Mouse (Mus musculus) myocyte (in vitro differentiated cells): ENCODE measurements around the gene Cers3. TPM values are rescaled to one million over a fixed set of nuclear protein-coding genes. Genes with fewer than 3 reads are reported as not detected.

Source experiments
- H3K27me3 ChIP-seq: one replicate; pipeline ENCODE4 v1.6.1; 2011; ENCODE audit not compliant: control insufficient read depth, insufficient read depth, insufficient read length
- H3K36me3 ChIP-seq: one replicate; pipeline ENCODE4 v1.6.1; 2011; ENCODE audit not compliant: control insufficient read depth, insufficient read depth
- H3K4me2 ChIP-seq: one replicate; pipeline ENCODE4 v1.6.1; 2011; ENCODE audit warnings: low read depth, control low read depth
- H3K4me3 ChIP-seq: one replicate; pipeline ENCODE4 v1.5.1; 2011; ENCODE audit warnings: mild to moderate bottlenecking, control low read depth, moderate library complexity
- H3K79me2 ChIP-seq: one replicate; pipeline ENCODE4 v1.6.1; 2011; ENCODE audit not compliant: control insufficient read depth, insufficient read depth
- H3ac ChIP-seq: one replicate; pipeline ENCODE4 v1.6.1; 2011; ENCODE audit not compliant: control insufficient read depth, insufficient read length
- CEBPB ChIP-seq: IDR thresholded peaks from 2 replicates; pipeline ENCODE4 v1.6.1; 2011; ENCODE audit warnings: mild to moderate bottlenecking, moderate library complexity; ENCODE audit not compliant: poor library complexity, insufficient read depth, severe bottlenecking
- E2F4 ChIP-seq: IDR thresholded peaks from one replicate; pipeline ENCODE4 v1.6.1; 2011; ENCODE audit warnings: mild to moderate bottlenecking, control low read depth, moderate library complexity; ENCODE audit not compliant: insufficient read depth
- MAX ChIP-seq: IDR thresholded peaks from one replicate; pipeline ENCODE4 v1.6.1; 2011; ENCODE audit warnings: low read depth, mild to moderate bottlenecking, control low read depth
- MYOD1 ChIP-seq, 3 experiments: IDR thresholded peaks; one replicate each; pipeline ENCODE4 v1.6.1; 2011; ENCODE audit warnings: control low read depth in 2 of 3, low read depth in 2 of 3, mild to moderate bottlenecking in 2 of 3, moderate library complexity in 1 of 3; ENCODE audit not compliant: insufficient read length in 2 of 3, control insufficient read depth in 1 of 3
- MYOG ChIP-seq, 3 experiments: IDR thresholded peaks; one replicate each; pipeline ENCODE4 v1.6.1; 2011; ENCODE audit warnings: control low read depth in 2 of 3, low read depth in 2 of 3, mild to moderate bottlenecking in 2 of 3; ENCODE audit not compliant: insufficient read length in 2 of 3, control insufficient read depth in 1 of 3, insufficient read depth in 1 of 3
- POLR2A ChIP-seq: IDR thresholded peaks from one replicate; pipeline ENCODE4 v1.6.1; 2011; ENCODE audit warnings: low read depth, mild to moderate bottlenecking, control low read depth, moderate library complexity; ENCODE audit not compliant: insufficient read length
- POLR2AphosphoS2 ChIP-seq: IDR thresholded peaks from one replicate; pipeline ENCODE4 v1.6.1; 2011; ENCODE audit warnings: low read depth, control low read depth; ENCODE audit not compliant: insufficient read length
- REST ChIP-seq: IDR thresholded peaks from one replicate; pipeline ENCODE4 v1.6.1; 2011; ENCODE audit warnings: mild to moderate bottlenecking, control low read depth, moderate library complexity; ENCODE audit not compliant: insufficient read depth, insufficient read length
- SRF ChIP-seq: IDR thresholded peaks from one replicate; pipeline ENCODE4 v1.6.1; 2011; ENCODE audit warnings: low read depth; ENCODE audit not compliant: control insufficient read depth, insufficient read length
- TCF12 ChIP-seq: IDR thresholded peaks from one replicate; pipeline ENCODE4 v1.6.1; 2011; ENCODE audit warnings: mild to moderate bottlenecking, control low read depth; ENCODE audit not compliant: poor library complexity, insufficient read depth, severe bottlenecking
- TCF3 ChIP-seq: IDR thresholded peaks from one replicate; pipeline ENCODE4 v1.6.1; 2011; ENCODE audit warnings: low read depth, control low read depth; ENCODE audit not compliant: insufficient read length
- USF1 ChIP-seq: IDR thresholded peaks from one replicate; pipeline ENCODE4 v1.6.1; 2011; ENCODE audit warnings: low read depth, mild to moderate bottlenecking, control low read depth, moderate library complexity
- polyA plus RNA-seq: library from polyadenylated mRNA; unstranded; fragments of >200 nt; fragmentation: generic; extraction: Trizol; gene quantifications from one replicate; pipeline ENCODE4 v1.2.1, GENCODE M21; 2012; ENCODE audit warnings: missing spikeins

Gene Cers3
- polyA plus RNA-seq, 1 experiment = 0.14 TPM

DNA sequence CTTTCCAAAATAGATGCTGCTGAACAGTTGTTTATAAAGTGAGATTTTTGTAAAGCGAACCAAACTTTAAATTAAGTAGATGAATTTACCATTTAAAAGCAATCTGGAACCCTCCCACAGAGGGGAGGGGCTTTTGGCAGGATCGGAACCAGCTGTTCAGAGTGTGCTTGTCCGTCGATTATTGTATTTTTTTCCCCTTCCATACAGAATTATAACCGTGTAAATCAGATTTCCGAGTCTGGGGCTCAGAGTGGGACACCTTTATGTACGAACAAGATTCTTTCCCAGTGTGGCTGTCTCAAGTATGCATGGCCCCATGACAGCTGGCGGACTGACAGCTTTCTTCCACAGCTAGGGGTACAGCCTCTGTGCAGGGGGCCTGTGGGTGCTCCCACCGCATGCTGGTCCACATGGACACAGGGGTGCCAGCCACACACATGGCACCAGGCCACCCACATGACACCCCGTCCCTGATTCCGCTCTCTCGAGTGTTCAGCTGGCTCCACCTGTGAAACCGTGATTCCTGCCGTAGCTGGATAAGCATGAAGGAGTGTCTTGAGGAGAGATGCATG is 128.7 kb downstream of the Cers3 start:
- Histone ChIP-seq H3K36me3 (no peaks in the 10 kb centered on the region), H3K79me2 (no peaks in the 10 kb centered on the region), H3K4me3 (no peak overlapping the region), H3K4me2 (peak overlapping the region; percentile 12), H3ac (no peak overlapping the region), H3K27me3 (peaks cover 14% of the 10 kb centered on the region)
- TF ChIP-seq CEBPB (no peak), REST (no peak), MYOG (IDR thresholded peaks at IDR 0.05; ENCODE audit: control insufficient read depth in 1 of 3, insufficient read depth in 1 of 3, insufficient read length in 2 of 3, low read depth in 2 of 3) (no peak), E2F4 (no peak), POLR2AphosphoS2 (no peak), TCF3 (no peak), POLR2A (no peak), TCF12 (no peak)

DNA sequence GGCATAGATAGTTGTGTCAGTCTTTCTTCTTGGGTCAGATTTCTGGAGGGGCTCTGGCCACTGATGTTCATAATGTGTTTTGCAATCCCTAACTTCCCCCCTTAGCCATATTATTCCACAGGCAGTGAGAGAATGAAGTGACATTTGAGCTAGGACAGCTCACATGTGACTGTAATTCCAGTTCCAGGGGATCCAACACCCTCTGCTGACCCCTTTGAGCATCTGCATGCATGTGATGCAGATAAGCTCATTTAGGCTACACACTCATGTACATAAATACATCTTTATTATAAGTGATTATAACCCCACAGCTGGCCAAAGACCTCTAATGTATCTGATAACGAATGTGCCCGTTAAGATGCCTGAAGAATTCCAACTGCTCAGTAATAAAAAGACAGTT is 129.9 kb downstream of the Cers3 start:
- Histone ChIP-seq H3ac (no peak overlapping the region), H3K27me3 (peaks cover 21% of the 10 kb centered on the region), H3K79me2 (no peaks in the 10 kb centered on the region), H3K4me2 (no peak overlapping the region), H3K36me3 (no peaks in the 10 kb centered on the region), H3K4me3 (no peak overlapping the region)
- no peak for TF ChIP-seq MAX
- TF ChIP-seq E2F4 = no peak
- TF ChIP-seq TCF3 = no peak
- no peak for TF ChIP-seq REST
- TF ChIP-seq POLR2AphosphoS2 = no peak
- TF ChIP-seq POLR2A = no peak
- TF ChIP-seq MYOD1 (IDR thresholded peaks at IDR 0.05; ENCODE audit: control insufficient read depth in 1 of 3, insufficient read length in 2 of 3, low read depth in 2 of 3) = no peak
- no peak for TF ChIP-seq CEBPB
- TF ChIP-seq TCF12 = no peak
- no peak for TF ChIP-seq USF1
- TF ChIP-seq SRF = no peak
- no peak for TF ChIP-seq MYOG (IDR thresholded peaks at IDR 0.05; ENCODE audit: control insufficient read depth in 1 of 3, insufficient read depth in 1 of 3, insufficient read length in 2 of 3, low read depth in 2 of 3)

Other genes starting within 250 kb of the Cers3 start
- 4.8 TPM for gene Asb7, start 53.9 kb upstream of the Cers3 start, polyA plus RNA-seq
- 6.7 TPM for gene Lins1, start 53.6 kb upstream of the Cers3 start, polyA plus RNA-seq
- 1.8 TPM for gene Adamts17, start 96.2 kb downstream of the Cers3 start, polyA plus RNA-seq